Mouse (Mus musculus) CD8-positive naive resting alpha-beta T cell, adult 2 months (primary cell): ENCODE data around the gene Bcl9.
A peak's percentile ranks its signal among the peaks of the same experiment; 100 is the strongest.

Source experiments
- DNase-seq, 2 experiments: peaks; one replicate each; pipeline ENCODE4 v3.0.0; 2022; ENCODE audit warnings: low read depth in 2 of 2, low spot score in 2 of 2

The Bcl9 gene

DNA sequence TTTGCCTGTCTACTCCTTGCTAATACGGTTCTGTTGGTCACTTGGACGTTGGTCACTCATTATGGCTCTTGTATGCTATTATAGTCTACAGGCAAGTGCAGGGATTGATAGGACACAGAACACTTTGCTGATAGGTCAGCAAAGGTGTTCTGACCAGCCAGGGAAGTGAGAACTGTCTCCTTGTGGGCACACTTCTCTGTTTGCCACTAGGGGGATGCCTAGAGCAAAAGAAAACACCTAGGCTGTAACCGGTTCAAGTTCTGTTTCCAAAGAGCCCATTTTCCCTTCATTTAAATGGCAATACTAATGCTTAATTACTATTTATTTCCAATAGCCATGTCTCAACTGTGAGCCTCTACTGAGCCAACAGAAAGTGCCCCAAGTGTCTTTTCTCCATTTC lies 113.9 kb downstream of the Bcl9 start:
- DNase-seq: no peak

DNA sequence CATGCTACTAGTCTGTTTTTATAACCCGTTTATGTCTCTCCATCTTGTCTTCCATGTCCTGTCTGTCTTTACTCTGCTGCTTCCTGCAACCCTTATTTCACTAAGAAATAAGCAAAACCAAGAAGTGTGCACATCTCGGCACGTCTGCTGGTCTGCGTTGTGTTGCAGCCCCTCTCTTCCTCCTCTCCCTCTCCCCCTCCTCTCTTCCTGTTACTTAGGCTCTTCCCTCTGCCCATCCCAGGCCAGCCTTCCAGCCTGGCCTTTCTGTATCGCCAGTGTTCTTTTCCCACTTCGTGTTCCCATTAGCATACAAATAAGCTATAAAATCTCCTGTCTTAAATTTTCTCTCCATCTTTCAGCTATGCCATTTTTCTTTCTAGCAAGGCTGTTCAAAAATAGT lies 117.2 kb downstream of the Bcl9 start:
- DNase-seq: no peak

DNA sequence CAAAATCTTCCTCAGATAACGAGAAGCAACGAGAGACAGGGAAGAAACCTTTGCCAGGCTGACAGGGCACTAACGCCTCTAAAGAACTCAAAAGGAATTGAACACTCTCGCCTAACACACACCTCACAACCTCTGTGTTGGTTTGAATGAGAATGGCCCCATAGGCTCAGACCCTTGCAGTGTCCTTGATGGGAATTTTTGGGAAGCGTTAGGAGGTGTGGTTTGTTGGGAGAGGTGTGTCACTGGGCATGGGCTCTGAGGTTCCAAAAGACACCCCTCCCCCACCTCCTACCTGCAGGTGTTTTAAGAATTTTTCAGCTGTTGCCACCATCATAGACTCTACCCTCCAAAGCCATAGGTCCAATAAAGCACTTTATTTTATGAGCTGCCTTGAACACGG lies 118.8 kb downstream of the Bcl9 start:
- no peak for DNase-seq

DNA sequence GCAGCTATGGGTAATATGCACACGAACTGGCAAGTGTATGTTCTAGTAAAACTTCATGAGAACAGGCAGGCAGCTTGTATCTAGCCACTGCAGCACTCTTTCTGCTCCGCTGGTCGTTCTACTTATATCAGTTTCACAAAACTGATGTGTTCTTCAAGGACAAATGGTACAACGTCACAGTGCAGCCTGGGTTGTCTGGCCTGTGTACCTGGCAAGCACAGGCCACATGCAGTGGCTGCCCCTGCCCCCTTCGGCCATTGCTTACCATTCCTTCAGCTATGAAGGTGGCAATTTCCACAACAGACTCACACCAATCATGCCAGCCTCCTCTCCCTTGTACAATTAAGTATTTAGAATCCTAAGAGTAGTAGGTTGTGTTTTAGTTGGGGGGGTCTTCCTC lies 125.1 kb downstream of the Bcl9 start:
- no peak for DNase-seq

DNA sequence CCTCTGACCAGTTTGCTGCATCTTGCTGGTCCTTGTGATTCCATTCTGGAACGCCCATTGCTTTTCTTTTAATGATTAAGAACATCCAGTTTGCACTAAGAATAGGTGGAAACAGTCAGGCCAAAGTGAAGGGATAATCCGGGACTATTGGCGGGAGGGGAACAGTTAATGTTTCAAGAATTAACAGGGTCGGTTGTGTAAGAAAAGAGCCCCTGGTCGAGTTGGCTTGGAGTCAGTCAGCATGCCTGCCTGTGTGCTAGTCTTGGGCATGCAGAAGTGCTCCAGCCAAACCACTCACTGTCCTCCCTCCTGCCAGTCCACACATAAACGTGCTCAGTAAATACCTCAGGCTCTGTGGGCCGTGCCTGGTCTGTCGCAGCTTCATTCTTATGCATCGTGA lies 125.5 kb downstream of the Bcl9 start:
- no peak for DNase-seq

DNA sequence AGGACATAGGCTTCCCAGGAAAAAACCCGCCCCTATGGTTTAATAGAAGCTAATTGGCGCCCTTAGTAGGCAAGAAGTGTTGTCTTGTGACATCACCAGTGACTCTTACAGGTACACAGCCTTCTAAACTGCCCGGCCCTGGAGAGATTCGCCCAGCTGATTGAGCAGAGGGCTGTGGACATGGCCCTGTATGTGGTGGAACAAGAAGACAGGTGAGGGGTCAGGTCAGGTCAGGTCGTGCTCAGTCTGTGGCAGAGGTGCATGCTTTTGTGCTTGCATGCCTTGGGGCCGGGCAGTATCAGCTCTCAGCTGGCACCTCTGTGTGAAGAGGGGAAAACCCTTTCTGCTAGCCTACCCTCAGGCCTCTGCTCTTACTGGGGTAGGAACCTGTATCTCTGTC lies 126.2 kb downstream of the Bcl9 start:
- no peak for DNase-seq

DNA sequence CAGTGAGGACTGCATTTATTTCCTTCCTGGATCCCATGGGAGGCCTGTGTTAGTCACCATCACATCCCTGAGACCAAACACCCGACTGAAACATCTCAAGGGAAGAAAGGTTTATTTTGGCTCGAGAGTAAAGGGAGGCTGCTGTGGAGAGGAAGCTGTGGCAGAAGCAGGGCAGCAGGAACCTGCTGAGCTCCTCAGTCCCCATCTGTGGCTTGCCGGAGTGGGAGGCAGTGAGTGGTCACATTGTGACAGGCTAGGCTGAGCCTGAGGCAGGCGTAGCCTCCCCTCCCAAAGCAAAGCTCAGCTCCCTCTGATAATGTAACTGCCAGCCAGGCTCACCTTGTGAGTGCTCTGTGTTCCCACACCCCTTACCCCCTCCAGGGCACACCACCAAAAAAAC lies 130.6 kb downstream of the Bcl9 start:
- DNase-seq: no peak

DNA sequence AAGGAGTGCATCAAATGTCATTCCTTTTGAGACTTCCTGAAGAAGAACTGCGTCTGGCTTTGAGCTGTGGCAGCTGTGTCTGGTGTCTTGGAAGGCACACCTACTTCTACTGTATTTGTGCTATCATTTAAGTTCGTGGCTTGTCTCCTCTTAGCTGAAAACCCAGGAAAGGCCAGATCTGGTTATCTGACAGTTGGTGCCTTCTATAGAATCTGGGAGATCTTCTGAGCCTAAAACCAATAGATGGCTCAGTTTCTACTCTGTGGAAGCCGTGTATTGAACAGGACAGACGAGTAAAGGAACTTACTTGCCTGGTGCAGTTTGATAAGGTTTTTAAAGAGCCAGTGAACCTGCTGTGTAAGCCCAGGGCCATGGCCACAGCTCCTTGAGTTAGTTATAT lies 133.2 kb downstream of the Bcl9 start:
- DNase-seq: no peak

DNA sequence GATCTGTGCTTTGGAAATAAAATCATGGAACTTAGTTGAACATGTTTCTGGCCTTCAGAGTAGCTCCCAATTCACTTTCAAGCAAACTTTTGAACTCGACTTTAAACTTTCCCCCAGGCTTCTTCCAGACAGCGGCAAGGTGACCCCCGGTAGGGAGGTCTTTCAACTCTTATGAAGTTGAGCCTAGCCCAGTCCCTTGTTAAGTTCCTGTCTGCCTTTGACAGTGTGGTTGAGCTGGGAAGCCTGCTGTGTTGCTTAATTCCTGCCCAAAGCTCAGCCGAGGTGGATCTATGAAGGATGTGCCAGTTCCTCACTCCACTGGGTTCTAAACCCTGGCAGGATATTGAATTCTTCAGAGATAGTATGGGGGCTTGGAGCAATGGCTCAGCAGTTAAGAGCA lies 135.9 kb downstream of the Bcl9 start:
- no peak for DNase-seq

DNA sequence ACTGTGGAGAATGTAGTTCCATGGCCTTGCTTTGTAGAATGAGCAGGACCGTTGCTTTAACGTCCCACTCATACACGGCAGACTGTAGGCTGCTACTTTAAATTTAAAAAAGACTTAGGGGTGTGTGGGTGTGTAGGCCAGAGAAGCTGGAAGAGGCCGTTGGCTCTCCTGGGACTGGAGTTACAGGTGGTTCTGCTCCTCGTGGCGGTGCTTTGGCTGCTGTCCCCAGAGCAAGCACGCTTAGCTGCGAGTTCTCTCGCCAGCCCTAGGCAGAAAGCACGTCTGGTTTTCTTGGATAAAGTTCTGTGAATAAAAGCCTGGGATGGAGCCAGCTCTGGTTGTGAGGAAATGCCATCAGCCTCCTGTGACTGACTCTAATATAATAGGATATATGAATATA lies 136.8 kb downstream of the Bcl9 start:
- no peak for DNase-seq

DNA sequence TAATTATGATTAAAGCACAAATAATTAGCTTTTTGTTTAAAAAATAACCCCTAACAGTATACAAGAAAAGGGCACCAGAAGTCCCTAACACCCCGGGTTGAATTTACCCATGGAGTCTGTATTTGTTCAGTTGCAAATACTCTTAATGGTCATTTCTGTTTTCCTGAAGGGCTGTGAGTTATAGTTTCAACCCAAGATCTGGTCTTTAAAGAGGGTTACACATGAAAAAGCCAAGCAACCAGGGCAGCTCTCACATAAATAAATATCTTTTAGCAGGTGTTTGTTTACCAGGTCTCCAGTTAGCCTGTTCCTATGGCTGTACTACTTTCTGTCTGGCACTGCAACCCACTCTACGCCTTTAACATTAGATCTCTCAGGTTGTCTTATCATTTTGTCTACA lies 137.7 kb downstream of the Bcl9 start:
- DNase-seq: no peak

DNA sequence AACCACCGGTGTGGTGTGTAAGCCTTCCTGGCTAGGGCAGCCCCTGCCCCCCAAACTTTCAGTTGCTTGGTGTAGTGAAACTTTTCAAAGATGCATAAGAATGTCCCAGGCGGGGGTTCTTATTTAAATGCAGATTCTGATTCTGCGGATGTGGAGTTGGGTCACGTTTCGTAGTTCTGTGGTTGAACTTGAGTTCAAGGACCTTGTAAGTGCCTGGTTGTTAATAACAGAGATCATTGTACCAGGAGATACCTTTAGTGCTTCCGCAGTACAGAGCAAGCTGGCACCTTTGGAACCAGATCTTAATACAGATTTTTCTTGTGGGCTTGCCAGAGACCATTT lies 138.2 kb downstream of the Bcl9 start:
- peak in 1 of 2 experiments; percentile 27 for DNase-seq

DNA sequence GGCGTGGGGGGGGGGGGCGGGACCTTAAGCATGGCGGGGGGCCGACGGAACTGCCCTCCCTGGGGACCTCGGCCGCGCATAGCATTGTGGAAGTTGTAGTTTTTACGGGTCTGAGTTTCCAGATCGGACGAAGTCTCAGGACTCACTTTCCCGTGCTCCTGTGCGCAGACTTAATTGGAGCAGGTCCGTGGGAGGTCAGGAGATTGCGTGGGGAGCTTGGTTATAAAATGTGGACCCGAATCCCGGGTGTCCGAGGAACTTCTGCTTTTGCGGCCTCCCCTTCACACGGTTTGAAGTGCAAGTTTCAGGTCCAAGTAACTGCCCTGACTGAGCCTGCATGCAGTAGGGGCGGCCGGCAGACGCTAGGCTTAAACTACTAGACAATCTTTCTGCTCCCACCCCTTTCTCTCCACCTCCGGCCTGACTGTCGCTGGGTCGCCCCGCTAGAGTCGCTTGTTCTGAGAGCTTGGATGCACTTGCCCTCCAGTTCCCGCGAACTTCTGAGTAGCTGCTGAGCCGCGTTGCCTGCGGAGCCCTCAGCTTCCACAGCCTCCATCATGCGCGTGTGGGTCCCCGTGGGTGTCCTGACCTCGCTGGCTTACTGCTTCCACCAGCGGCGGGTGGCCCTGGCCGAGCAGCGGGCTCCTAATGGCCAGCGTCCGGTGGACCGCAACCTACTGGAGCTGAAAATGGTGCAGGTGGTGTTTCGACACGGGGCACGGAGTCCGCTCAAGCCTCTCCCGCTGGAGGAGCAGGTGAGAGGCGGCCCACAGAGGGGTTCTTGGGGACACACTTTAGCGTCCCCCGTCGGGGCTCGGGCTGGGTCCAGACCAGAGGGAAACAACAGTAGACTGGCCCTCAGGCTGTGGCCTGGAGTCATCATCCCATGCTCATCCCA lies 138.9 kb downstream of the Bcl9 start, which contains the start of gene Acp6:
TSS of gene Acp6 (plus strand) at position 167 of the 898 bp plus-strand sequence.
- peak; percentile 73 to 84 for DNase-seq

DNA sequence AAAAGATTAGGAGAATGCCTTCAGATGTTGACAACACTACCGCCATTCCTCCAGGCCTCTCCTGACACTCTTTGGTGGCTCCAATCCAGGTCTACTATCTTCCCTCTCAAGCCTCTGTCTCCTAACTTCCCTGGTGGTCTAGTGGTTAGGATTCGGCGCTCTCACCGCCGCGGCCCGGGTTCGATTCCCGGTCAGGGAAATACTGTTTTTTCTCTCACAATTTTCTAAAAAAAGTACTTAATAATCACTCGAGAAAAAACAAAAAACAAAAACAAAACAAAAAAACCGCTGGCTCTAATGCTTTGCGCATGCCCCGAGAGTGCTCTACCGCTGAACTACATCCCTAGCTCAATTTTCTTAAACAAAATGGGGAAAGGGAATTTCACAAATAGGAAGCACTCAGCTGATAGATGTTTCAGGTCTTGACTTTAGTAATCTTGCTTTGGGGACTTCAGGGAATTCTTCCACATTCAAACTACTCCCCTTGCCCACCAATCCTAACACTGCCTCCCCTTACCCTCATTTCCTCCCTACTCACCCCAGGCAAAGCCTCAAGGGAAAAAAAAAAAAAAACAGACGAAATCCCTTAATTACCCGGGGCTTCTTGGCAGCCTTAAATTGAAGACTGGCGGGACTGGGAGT lies 139.6 kb downstream of the Bcl9 start:
- peak; percentile 52 for DNase-seq

DNA sequence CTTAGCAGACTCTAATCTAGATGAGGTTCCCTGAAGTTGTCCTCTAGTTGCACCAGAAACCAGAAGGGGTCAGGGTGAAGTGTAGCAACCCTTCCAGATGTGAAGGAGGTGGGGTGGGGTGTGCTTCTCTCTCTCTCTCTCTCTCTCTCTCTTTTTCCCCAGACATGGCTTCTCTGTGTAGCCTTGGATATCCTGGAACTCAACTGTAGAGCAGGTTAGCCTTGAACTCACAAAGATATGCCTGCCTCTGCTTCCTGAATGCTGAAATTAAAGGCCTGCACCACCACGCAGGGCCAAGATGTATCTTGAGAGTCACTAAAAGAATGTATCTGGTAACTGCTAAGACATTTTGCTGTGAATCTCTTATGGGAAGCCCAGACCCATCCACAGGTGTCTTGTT lies 140.4 kb downstream of the Bcl9 start:
- DNase-seq: no peak

DNA sequence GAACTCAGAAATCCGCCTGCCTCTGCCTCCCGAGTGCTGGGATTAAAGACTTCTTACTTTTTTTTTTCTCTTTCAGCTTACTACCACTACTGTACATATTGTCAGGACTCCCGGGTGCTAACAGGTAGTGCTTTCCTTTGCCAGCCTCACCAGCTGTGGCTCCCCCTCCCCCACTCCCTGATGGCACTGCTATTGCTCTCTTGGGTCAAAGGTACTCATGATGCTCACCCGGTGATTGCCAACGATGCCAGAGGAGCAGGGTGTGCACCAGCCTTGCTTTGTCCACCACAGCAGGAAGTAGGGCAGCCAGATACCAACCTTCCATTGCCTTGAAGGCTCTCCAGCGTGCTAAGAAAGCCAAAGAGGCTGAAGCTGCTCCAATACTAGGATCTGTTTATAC lies 141.3 kb downstream of the Bcl9 start:
- DNase-seq: no peak
